Mouse (Mus musculus): ENCODE data around the gene Gm11549.

DNA sequence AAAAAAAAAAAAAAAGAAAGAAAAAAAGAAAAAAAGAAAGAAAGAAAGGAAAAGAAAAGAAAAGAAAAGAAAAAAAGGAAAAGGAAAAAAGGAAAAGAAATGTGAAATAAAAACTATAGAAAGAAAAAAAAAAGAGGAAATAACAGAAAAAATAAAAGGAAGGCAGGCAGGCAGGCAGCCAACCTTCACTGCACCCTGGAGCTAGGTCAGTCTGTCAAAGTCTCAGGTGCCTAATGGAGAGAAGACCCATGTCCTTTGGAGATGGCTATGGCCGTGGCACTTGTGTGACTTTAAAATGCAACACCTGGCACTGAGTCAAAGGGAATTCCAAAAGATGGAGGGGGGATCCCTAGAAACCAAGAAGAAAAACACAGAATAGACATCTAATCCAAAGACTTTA lies 33.2 kb downstream of the Gm11549 start:
- TF ChIP-seq GATA1 (IDR thresholded peaks at IDR 0.05; ENCODE audit: low read length) (no peak), TAL1 (IDR thresholded peaks at IDR 0.05; ENCODE audit: low read length) (no peak)
